In genomic region chr14:57684579-57684978, GRCm38 (mm10) we compare ENCODE assay signal across 9 mouse cellular contexts. TPM values are rescaled to one million over a fixed set of nuclear protein-coding genes. Genes with fewer than 3 reads are reported as not detected.
A peak's percentile ranks its signal among the peaks of the same experiment; 100 is the strongest.
DNase-seq lines count a peak whose midpoint lies in the region; ATAC-seq and TF ChIP-seq lines count a peak whose summit lies in the region.
"Had no signal": no experiment of that assay in that cellular context is flagged by ENCODE, and none has a peak within 500 bp of the region (broad histone marks: within the 10 kb centered on the region; RNA-seq: fewer than 3 reads in every experiment).

No protein-coding gene starts in this region.

- no peak overlapping the region for H3ac ChIP-seq in C2C12 (ENCODE audit: control insufficient read depth, insufficient read length, low read depth)

- H3K9ac ChIP-seq in heart, embryonic 12.5 days = no peak overlapping the region
- no peak overlapping the region for H3K9ac ChIP-seq in embryonic facial prominence, embryonic 11.5 days (replicated peaks; ENCODE audit: low read length)
- H3K9ac ChIP-seq in lung, embryonic 16.5 days (ENCODE audit: low read length) = no peak overlapping the region
- H3K9ac ChIP-seq: liver, embryonic 15.5 days had no signal

- H3K27me3 ChIP-seq in heart, embryonic 12.5 days (replicated peaks) = no peaks in the 10 kb centered on the region
- no peaks in the 10 kb centered on the region for H3K27me3 ChIP-seq in C2C12 (ENCODE audit: control insufficient read depth, insufficient read depth, insufficient read length)
- no peaks in the 10 kb centered on the region for H3K27me3 ChIP-seq in embryonic facial prominence, embryonic 11.5 days (ENCODE audit: control insufficient read depth, insufficient read depth, low read length)
- no peaks in the 10 kb centered on the region for H3K27me3 ChIP-seq in lung, embryonic 16.5 days (ENCODE audit: control insufficient read depth, insufficient read depth, low read depth, low read length)
- H3K27me3 ChIP-seq: liver, embryonic 15.5 days had no signal

- no peak overlapping the region for H3K4me2 ChIP-seq in heart, embryonic 12.5 days
- no peak overlapping the region for H3K4me2 ChIP-seq in embryonic facial prominence, embryonic 11.5 days (ENCODE audit: low read depth, low read length)
- H3K4me2 ChIP-seq in lung, embryonic 16.5 days (ENCODE audit: low read depth, low read length) = no peak overlapping the region
- H3K4me2 ChIP-seq: liver, embryonic 15.5 days had no signal

- no peak overlapping the region for H3K4me3 ChIP-seq in heart, embryonic 12.5 days
- H3K4me3 ChIP-seq in C2C12 (ENCODE audit: insufficient read depth, poor library complexity, severe bottlenecking) = no peak overlapping the region
- H3K4me3 ChIP-seq in embryonic facial prominence, embryonic 11.5 days (ENCODE audit: low read depth, low read length) = no peak overlapping the region
- no peak overlapping the region for H3K4me3 ChIP-seq in lung, embryonic 16.5 days (ENCODE audit: low read length)
- H3K4me3 ChIP-seq: liver, embryonic 15.5 days had no signal

- no peaks in the 10 kb centered on the region for H3K9me3 ChIP-seq in heart, embryonic 12.5 days (replicated peaks)
- H3K9me3 ChIP-seq in embryonic facial prominence, embryonic 11.5 days (replicated peaks; ENCODE audit: control insufficient read depth, low read length) = no peaks in the 10 kb centered on the region
- no peaks in the 10 kb centered on the region for H3K9me3 ChIP-seq in lung, embryonic 16.5 days (ENCODE audit: control insufficient read depth, low read length)
- H3K9me3 ChIP-seq: liver, embryonic 15.5 days had no signal

- H3K4me1 ChIP-seq in heart, embryonic 12.5 days (replicated peaks) = no peaks in the 10 kb centered on the region
- no peaks in the 10 kb centered on the region for H3K4me1 ChIP-seq in embryonic facial prominence, embryonic 11.5 days (ENCODE audit: control insufficient read depth, insufficient read depth, low read length)
- H3K4me1 ChIP-seq in lung, embryonic 16.5 days (replicated peaks; ENCODE audit: control insufficient read depth, insufficient read depth, low read length) = no peaks in the 10 kb centered on the region; the same call in 1 of the 2 replicates
- H3K4me1 ChIP-seq: liver, embryonic 15.5 days had no signal

- no peaks in the 10 kb centered on the region for H3K79me2 ChIP-seq in C2C12 (ENCODE audit: control insufficient read depth, insufficient read depth)

- no peak overlapping the region for H3K27ac ChIP-seq in heart, embryonic 12.5 days (ENCODE audit: poor library complexity, severe bottlenecking)
- no peak overlapping the region for H3K27ac ChIP-seq in embryonic facial prominence, embryonic 11.5 days (replicated peaks; ENCODE audit: low read depth, low read length)
- no peak overlapping the region for H3K27ac ChIP-seq in lung, embryonic 16.5 days (ENCODE audit: low read length)
- H3K27ac ChIP-seq: liver, embryonic 15.5 days had no signal

- H3K79me3 ChIP-seq in C2C12 (ENCODE audit: low read depth) = no peaks in the 10 kb centered on the region

- no peak for ATAC-seq in heart, embryonic 12.5 days (ENCODE audit: insufficient number of reproducible peaks, low FRiP score)
- ATAC-seq in embryonic facial prominence, embryonic 11.5 days (replicated peaks; ENCODE audit: insufficient number of reproducible peaks, low FRiP score, low TSS enrichment, low read depth) = no peak
- peak; percentile 39; the same call in 1 of the 2 replicates for ATAC-seq in lung, embryonic 16.5 days (ENCODE audit: low read depth)

- peak; percentile 79 for DNase-seq in heart, adult 8-10 months (ENCODE audit: low spot score)
- peak; percentile 79 for DNase-seq in adrenal gland, postnatal 10 days
- peak; percentile 60 for DNase-seq in embryonic facial prominence, embryonic 11.5 days (ENCODE audit: low spot score)
- DNase-seq in kidney, postnatal 10 days = peak; percentile 85
- DNase-seq in spleen, postnatal 4 days (ENCODE audit: low spot score in 2 of 2) = peak; percentile 75 to 88

- peaks cover 13% of the 10 kb centered on the region for H3K36me3 ChIP-seq in heart, embryonic 12.5 days
- peaks cover 8% of the 10 kb centered on the region for H3K36me3 ChIP-seq in C2C12 (ENCODE audit: control insufficient read depth, insufficient read depth)
- H3K36me3 ChIP-seq in embryonic facial prominence, embryonic 11.5 days (replicated peaks; ENCODE audit: control insufficient read depth, insufficient read depth, low read depth, low read length) = no peaks in the 10 kb centered on the region
- peaks cover 6% of the 10 kb centered on the region; the same call in 1 of the 2 replicates for H3K36me3 ChIP-seq in lung, embryonic 16.5 days (ENCODE audit: control insufficient read depth, insufficient read depth, low read length)
- H3K36me3 ChIP-seq: liver, embryonic 15.5 days had no signal

- peak; percentile 51 for TF ChIP-seq CTCF in C2C12 (IDR thresholded peaks at IDR 0.05; ENCODE audit: control insufficient read depth, insufficient read depth, insufficient read length)

- WGBS in heart, embryonic 12.5 days = 12% methylated on average over 1 of the region's 1 CpGs
- 12% methylated on average over 1 of the region's 1 CpGs for WGBS in embryonic facial prominence, embryonic 11.5 days
- 0% methylated on average over 1 of the region's 1 CpGs for WGBS in lung, embryonic 16.5 days

TF ChIP-seq in C2C12, 6 proteins besides CTCF, POLR2A, EP300 and RAD21:
- TF ChIP-seq USF1 (IDR thresholded peaks at IDR 0.05; ENCODE audit: low read depth) (no peak), MYOG (IDR thresholded peaks at IDR 0.05; ENCODE audit: control insufficient read depth, extremely low read depth, insufficient read length) (no peak), MYOD1 (IDR thresholded peaks at IDR 0.05; ENCODE audit: control insufficient read depth, insufficient read length, low read depth) (no peak), CEBPB (IDR thresholded peaks at IDR 0.05; ENCODE audit: low read depth) (no peak), MAX (IDR thresholded peaks at IDR 0.05) (no peak), FOSL1 (IDR thresholded peaks at IDR 0.05; ENCODE audit: insufficient read depth, low read length, poor library complexity, severe bottlenecking) (no peak)
TF ChIP-seq in C2C12: peak in this region for 0.

RNA-seq across cellular contexts. Expression of gene Xpo4, which starts 19.3 kb away (rescaled TPM):
- total RNA-seq in heart, adult 8-10 months (2022) = 10 to 100 TPM; 12.0 to 14.1 (median 13.1) TPM
- 19.2 and 19.5 TPM in 2 replicates for polyA plus RNA-seq in heart, embryonic 12.5 days (2016; fragmentation: Nextera tagmentation; extraction: Ambion mirVana)
- polyA plus RNA-seq in C2C12 (2012; fragmentation: generic; extraction: Trizol) = 5.3 TPM
- 10 to 100 TPM; 20.7 to 28.1 TPM for total RNA-seq in adrenal gland, postnatal 10 days (2021)
- polyA plus RNA-seq in embryonic facial prominence, embryonic 11.5 days (2014; fragmentation: Nextera tagmentation; extraction: Ambion mirVana) = 37.0 and 38.0 TPM in 2 replicates
- 19.7 and 19.8 TPM in 2 replicates for polyA plus RNA-seq in lung, embryonic 16.5 days (2015; fragmentation: Nextera tagmentation; extraction: Ambion mirVana)
